Mouse (Mus musculus): ENCODE measurements around the gene Fbxo6.

DNA sequence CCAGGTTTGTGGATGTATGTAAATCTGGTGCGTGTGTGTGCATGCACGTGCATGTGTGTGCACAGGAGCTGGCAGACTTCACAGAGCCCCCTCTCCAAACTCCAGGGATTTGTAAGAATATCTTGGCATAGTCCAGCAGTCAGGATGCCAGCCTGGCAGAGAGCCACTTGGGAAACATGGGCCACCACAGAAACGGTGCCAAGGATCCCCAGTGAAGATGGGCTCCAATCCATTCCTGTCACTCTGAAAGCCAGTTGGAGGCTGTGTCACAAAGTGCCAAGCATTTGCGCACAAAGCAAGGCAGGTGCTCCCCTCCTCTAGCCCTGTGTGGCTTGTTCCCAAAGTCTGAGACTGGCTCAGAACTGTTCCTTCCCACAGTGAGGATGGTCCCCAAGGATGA, 30.6 kb downstream of the Fbxo6 start:
- TF ChIP-seq POLR2A (IDR thresholded peaks at IDR 0.05; ENCODE audit: low read depth, low read length) (no peak), CTCF (IDR thresholded peaks at IDR 0.05; ENCODE audit: extremely low read depth, insufficient read depth, insufficient read length, insufficient replicate concordance) (no peak)

Data from spleen, adult 2 months (tissue).